Mouse (Mus musculus) olfactory bulb, adult 2 months (tissue): ENCODE measurements around the gene Ano6. TPM values are rescaled to one million over a fixed set of nuclear protein-coding genes. Genes with fewer than 3 reads are reported as not detected.

ENCODE experiments used
- H3K27ac ChIP-seq: fragments of 200-500 bp; 2 replicates; pipeline ENCODE4 v1.5.1; 2012; ENCODE audit warnings: low read depth, low read length; ENCODE audit not compliant: insufficient read depth
- H3K4me1 ChIP-seq: fragments of 200-500 bp; 2 replicates; pipeline ENCODE4 v1.6.1; 2012; ENCODE audit warnings: low read length; ENCODE audit not compliant: control insufficient read depth, insufficient read depth
- H3K4me3 ChIP-seq: fragments of 200-500 bp; 2 replicates; pipeline ENCODE4 v1.5.1; 2012; ENCODE audit warnings: mild to moderate bottlenecking, low read depth, low read length, moderate library complexity; ENCODE audit not compliant: insufficient read depth
- CTCF ChIP-seq: fragments of 200-500 bp; IDR thresholded peaks from 2 replicates; pipeline ENCODE4 v1.5.1; 2012; ENCODE audit warnings: low read depth, mild to moderate bottlenecking, low read length, moderate library complexity; ENCODE audit not compliant: insufficient read depth
- POLR2A ChIP-seq: fragments of 200-500 bp; IDR thresholded peaks from 2 replicates; pipeline ENCODE4 v1.6.1; 2012; ENCODE audit warnings: mild to moderate bottlenecking, low read depth, low read length, moderate library complexity; ENCODE audit not compliant: insufficient read depth
- WGBS: fragments of 180-500 bp; shearing (Covaris S2); methylation state at CpG from one replicate; pipeline ENCODE4 v1.1.7; 2018; 5-methylcytosine and 5-hydroxymethylcytosine counted together
- polyA plus RNA-seq: library from polyadenylated mRNA; stranded (reverse); fragments of >200 nt; gene quantifications from 2 replicates; pipeline ENCODE4 v1.2.4, GENCODE M21; 2012; ENCODE audit warnings: low replicate concordance; ENCODE audit not compliant: missing spikeins, insufficient read depth, insufficient read length

Ano6 gene
- polyA plus RNA-seq, 1 experiment: not detected

GRCm38 (mm10) chr15:95836646-95837434 is 46.2 kb downstream of the Ano6 start:
- 29% methylated on average over 13 of the region's 13 CpGs for WGBS
- Histone ChIP-seq H3K27ac (peak overlapping the region; percentile 75), H3K4me1 (peaks cover 18% of the 10 kb centered on the region), H3K4me3 (no peak overlapping the region)
- TF ChIP-seq CTCF (no peak), POLR2A (no peak)

DNA sequence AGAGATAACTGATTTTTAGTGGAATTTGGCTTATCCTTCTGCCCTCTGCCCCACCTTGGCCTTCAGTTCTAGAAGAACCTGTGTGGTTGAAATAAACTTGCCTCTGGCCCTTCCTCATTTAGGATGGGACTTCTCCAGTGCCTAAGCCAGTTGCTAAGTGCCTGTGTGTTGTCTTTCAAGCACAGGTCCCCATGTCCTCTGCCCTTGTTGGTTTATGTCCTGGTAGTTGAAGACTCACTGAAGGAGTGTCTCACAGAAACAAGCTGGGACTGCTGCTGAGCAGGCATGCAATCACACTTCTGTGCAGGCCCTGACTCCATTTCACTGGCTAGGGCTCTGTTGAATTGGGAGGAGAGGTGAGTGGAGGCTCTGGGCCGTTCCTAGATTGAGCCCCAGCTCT is 46.9 kb downstream of the Ano6 start:
- Histone ChIP-seq H3K4me3 (no peak overlapping the region), H3K27ac (peak overlapping the region; percentile 77), H3K4me1 (peaks cover 21% of the 10 kb centered on the region)
- 60% methylated on average over 1 of the region's 1 CpGs for WGBS
- TF ChIP-seq POLR2A (no peak), CTCF (no peak)

- TF ChIP-seq POLR2A: no peak
- TF ChIP-seq CTCF: no peak
- Histone ChIP-seq H3K4me1 (peaks cover 21% of the 10 kb centered on the region), H3K4me3 (no peak overlapping the region), H3K27ac (no peak overlapping the region)
- WGBS: 70% methylated on average over 11 of the region's 11 CpGs
Measured at GRCm38 (mm10) chr15:95838171-95839020, 47.8 kb downstream of the Ano6 start.

DNA sequence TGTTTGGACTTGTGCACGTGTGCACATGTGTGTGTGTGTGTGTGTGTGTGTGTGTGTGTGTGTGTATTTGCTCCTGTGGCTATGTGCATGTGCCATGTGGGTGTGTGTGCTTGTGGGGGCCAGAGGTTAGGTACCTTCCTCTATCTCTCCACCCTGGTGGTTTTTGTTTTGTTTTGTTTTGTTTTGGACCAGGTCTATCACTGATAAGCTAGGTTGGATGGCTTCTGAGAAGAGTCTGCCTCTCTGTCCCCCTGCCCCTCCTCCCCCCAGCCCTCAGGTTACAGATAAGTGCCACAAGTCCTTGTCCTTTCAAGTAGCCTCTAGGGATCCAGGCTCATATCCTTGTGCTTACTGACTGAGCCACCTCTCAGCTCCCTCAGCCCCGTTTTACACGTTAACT is 49.1 kb downstream of the Ano6 start:
- H3K4me3 ChIP-seq: no peak overlapping the region
- H3K27ac ChIP-seq: no peak overlapping the region
- no peak for TF ChIP-seq POLR2A
- TF ChIP-seq CTCF: no peak
- peaks cover 20% of the 10 kb centered on the region for H3K4me1 ChIP-seq
- WGBS: 91% methylated on average over 3 of the region's 3 CpGs

- 83% methylated on average over 18 of the region's 18 CpGs for WGBS
- Histone ChIP-seq H3K4me3 (no peak overlapping the region), H3K4me1 (peaks cover 9% of the 10 kb centered on the region), H3K27ac (no peak overlapping the region)
- TF ChIP-seq CTCF (no peak), POLR2A (no peak)
Measured at GRCm38 (mm10) chr15:95843183-95843949, 52.7 kb downstream of the Ano6 start.

DNA sequence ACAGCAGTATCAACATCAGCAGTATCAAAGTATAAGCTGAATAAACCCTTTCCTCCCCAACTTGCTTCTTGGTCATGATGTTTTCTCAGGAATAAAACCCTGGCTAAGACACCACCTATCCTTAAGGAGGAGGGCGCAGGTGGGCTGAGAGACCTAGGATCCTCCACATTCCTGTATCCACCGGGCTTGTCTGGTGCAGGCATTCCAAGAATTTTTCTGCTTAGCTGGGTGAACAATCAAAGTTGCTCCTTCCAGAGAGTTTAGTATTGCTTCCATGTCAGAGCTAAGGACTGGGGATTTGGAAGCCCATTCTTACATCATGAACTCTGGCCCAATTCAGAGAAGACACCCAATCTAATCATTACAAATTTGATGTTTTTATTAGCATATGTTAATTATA is 53.8 kb downstream of the Ano6 start:
- Histone ChIP-seq H3K4me1 (peaks cover 13% of the 10 kb centered on the region), H3K4me3 (no peak overlapping the region)
- 65% methylated on average over 2 of the region's 2 CpGs for WGBS

GRCm38 (mm10) chr15:95846102-95846501 is 55.5 kb downstream of the Ano6 start:
- H3K4me3 ChIP-seq: no peak overlapping the region
- H3K27ac ChIP-seq: no peak overlapping the region
- TF ChIP-seq CTCF (no peak), POLR2A (no peak)
- H3K4me1 ChIP-seq: peaks cover 20% of the 10 kb centered on the region
- WGBS: 82% methylated on average over 5 of the region's 5 CpGs

More for the DNA sequence above, 53.8 kb downstream of the Ano6 start:
- H3K27ac ChIP-seq: no peak overlapping the region
- TF ChIP-seq CTCF: no peak
- no peak for TF ChIP-seq POLR2A

DNA sequence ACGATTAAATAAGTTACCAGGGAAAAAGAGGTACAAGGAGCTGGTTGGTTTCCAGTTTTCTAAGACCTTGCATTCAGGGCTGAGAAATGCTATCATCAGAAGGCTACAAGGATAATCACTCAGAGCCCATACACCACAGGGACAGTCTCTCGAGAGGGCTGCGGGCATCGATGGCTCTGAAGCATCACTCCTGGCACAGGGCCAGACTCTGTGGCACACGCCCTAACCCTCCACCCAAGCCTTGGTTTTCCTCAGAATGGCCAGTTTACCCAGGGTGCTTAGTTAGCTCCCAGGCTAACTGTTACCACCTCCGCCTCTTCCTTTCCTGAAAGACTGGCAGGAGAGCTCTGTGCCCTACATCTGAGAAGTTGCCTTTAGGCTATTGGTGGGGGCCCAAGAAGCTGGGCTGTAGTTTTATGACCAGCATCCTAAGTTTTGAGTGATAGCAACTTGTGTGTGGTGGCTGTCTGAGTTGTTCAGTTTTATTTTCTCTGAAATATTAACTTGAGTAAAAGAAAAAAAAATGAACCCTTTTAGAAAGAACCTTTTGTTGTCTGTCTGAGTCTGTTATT is 57.9 kb downstream of the Ano6 start:
- TF ChIP-seq POLR2A (no peak), CTCF (no peak)
- WGBS: 41% methylated on average over 6 of the region's 6 CpGs
- Histone ChIP-seq H3K27ac (no peak overlapping the region), H3K4me1 (peaks cover 12% of the 10 kb centered on the region), H3K4me3 (no peak overlapping the region)
